Mouse (Mus musculus) embryonic facial prominence, embryonic 10.5 days (tissue): ENCODE measurements around the gene Gnb1. TPM values are rescaled to one million over a fixed set of nuclear protein-coding genes. Genes with fewer than 3 reads are reported as not detected.
"Not testable (repeated sequence)": the region's sequence is repeated elsewhere in the genome, so short reads cannot be mapped to it uniquely, and the experiment has no call there.

Source experiments
- DNase-seq: peaks from one replicate; pipeline ENCODE4 v3.0.0-alpha.2; 2017; ENCODE audit warnings: low spot score
- H3K27ac ChIP-seq: fragments of 300-500 bp; sonication (generic); replicated peaks from 2 replicates; pipeline ENCODE4 v1.5.1; 2016; ENCODE audit warnings: mild to moderate bottlenecking
- H3K27me3 ChIP-seq: fragments of 300-500 bp; sonication (generic); replicated peaks from 2 replicates; pipeline ENCODE4 v1.6.1; 2016; ENCODE audit warnings: low read depth, mild to moderate bottlenecking; ENCODE audit not compliant: poor library complexity, severe bottlenecking
- H3K36me3 ChIP-seq: fragments of 300-500 bp; sonication (generic); replicated peaks from 2 replicates; pipeline ENCODE4 v1.6.1; 2016; ENCODE audit warnings: mild to moderate bottlenecking, moderate library complexity
- H3K4me1 ChIP-seq: fragments of 300-500 bp; sonication (generic); 2 replicates; pipeline ENCODE4 v1.6.1; 2016
- H3K4me3 ChIP-seq: fragments of 300-500 bp; sonication (generic); 2 replicates; pipeline ENCODE4 v1.5.1; 2016; ENCODE audit warnings: mild to moderate bottlenecking, moderate library complexity
- H3K9me3 ChIP-seq: fragments of 300-500 bp; sonication (generic); 2 replicates; pipeline ENCODE4 v1.6.1; 2016; ENCODE audit warnings: mild to moderate bottlenecking
- WGBS: fragments of 180-500 bp; shearing (Covaris S2); methylation state at CpG from one replicate; pipeline ENCODE4 v1.1.7; 2016; 5-methylcytosine and 5-hydroxymethylcytosine counted together
- polyA plus RNA-seq: library from polyadenylated mRNA; unstranded; fragments of >200 nt; fragmentation: Nextera tagmentation; extraction: Ambion mirVana; gene quantifications from 2 replicates; pipeline ENCODE4 v1.2.1, GENCODE M21; 2016

Gnb1 gene
- polyA plus RNA-seq, 1 experiment from 2014 or later, result 655 TPM

DNA sequence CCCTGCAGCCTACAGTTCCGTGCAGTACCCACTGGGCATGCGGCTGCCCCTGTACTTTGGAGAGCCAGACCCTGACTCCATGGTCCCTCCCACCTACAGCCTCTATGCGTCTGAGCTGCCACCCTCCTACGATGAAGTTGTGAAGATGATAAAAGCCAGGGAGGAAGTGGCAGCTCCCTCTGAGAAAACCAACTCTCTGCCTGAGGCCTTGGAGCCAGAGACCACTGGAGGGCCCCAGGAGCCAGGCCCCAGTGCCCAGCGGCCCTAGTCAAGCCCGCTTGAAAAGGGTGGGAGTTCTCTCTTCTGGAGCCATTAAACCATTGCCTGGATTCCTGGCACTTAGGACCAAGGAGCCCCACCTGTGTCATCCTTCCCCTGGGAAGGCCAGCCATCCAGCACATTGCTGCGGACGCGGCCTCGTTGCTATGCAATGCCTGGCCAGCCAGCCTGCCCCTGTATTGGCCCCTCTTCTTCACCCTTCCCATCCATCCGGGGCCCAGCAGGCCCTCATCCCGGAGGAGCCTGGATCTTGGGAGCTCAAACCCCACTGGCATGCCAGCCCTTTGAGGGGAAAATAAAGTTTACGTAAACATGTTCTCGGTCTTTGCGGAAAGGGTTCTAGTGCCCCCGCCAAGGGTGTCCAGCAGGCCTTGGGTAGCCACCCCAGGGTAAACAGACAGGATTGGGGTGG, 20.8 kb upstream of the Gnb1 start:
- Histone ChIP-seq H3K9me3 (no peaks in the 10 kb centered on the region), H3K4me1 (peaks cover 11% of the 10 kb centered on the region), H3K4me3 (no peak overlapping the region), H3K27me3 (peaks cover 47% of the 10 kb centered on the region), H3K27ac (no peak overlapping the region), H3K36me3 (no peaks in the 10 kb centered on the region)
- no peak for DNase-seq
- 88% methylated on average over 16 of the region's 16 CpGs for WGBS

DNA sequence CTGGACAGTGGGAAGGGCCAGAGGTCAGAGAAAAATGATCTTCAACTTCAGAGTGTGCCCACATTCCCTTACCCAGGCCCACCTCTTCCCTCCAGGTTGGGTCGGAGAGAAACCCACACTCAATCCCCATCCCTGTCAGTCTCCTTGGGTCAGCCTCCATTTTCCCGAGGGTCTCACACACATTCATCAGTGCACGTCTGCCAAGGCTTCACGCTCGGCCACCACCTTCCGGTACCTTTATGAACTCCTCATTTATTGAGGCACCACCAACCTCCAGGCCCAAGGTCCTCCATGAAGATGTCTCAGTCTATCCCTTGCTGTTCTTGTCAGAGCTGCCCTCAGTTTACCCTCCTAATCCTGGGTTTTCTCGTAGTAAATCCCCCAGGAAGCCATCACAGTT, 20.2 kb upstream of the Gnb1 start:
- Histone ChIP-seq H3K27ac (no peak overlapping the region), H3K4me3 (no peak overlapping the region), H3K9me3 (no peaks in the 10 kb centered on the region), H3K4me1 (peaks cover 11% of the 10 kb centered on the region), H3K27me3 (peaks cover 47% of the 10 kb centered on the region), H3K36me3 (no peaks in the 10 kb centered on the region)
- WGBS, result 87% methylated on average over 7 of the region's 7 CpGs
- DNase-seq, result no peak

DNA sequence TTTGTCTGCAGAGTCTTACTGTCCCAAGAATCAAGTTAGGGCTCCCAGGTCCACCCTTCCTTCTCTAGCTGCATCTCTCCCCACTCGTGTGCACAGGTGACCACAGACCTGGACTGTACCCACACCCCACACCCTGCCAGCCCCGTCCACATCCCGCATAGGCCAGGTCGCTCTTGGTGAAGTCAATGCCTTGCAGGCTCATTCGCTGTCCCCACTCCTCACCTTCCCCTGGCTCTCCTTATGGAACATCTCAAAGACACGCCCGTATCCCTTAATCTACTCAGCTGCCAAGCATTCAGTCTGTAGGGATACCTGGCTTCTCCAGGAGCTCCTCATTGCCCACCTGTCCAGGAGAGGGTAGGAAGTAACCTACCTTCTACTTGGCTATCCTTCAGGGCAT, 19.8 kb upstream of the Gnb1 start:
- Histone ChIP-seq H3K36me3 (no peaks in the 10 kb centered on the region), H3K9me3 (no peaks in the 10 kb centered on the region), H3K4me3 (no peak overlapping the region), H3K27me3 (peaks cover 47% of the 10 kb centered on the region), H3K4me1 (peaks cover 11% of the 10 kb centered on the region), H3K27ac (no peak overlapping the region)
- 89% methylated on average over 7 of the region's 7 CpGs for WGBS
- DNase-seq, result no peak

DNA sequence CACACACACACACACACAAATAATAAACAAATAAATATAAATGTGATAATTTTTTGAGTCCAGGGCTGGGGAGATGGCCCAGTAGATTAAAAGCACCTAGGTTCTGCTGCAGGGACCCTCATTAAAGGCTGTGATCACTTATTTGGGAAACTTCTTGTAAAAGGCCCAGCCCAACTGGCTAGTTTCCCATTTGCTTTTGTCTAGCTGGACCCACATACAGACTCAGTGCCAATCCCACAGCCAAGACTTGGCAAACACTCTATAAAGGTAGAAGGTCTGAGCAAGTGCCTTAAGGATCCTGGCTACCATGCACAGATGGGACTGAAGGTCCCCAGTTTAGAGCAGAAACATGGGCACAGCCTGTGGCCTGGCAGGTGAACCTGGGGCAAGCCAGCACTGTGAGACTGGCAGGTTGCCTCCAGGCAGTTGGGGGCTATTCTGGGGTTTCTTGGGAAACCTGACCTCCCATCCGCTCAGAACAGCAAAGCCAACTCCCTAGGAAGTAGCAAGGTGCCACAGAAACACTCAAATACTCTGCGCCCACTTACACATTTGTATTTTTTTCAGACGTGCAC, 18.4 kb upstream of the Gnb1 start:
- no peaks in the 10 kb centered on the region for H3K36me3 ChIP-seq
- H3K27ac ChIP-seq, result no peak overlapping the region
- peaks cover 40% of the 10 kb centered on the region for H3K27me3 ChIP-seq
- 77% methylated on average over 3 of the region's 3 CpGs for WGBS
- no peak for DNase-seq
- H3K4me1 ChIP-seq, result peaks cover 11% of the 10 kb centered on the region
- no peak overlapping the region for H3K4me3 ChIP-seq
- no peaks in the 10 kb centered on the region for H3K9me3 ChIP-seq

DNA sequence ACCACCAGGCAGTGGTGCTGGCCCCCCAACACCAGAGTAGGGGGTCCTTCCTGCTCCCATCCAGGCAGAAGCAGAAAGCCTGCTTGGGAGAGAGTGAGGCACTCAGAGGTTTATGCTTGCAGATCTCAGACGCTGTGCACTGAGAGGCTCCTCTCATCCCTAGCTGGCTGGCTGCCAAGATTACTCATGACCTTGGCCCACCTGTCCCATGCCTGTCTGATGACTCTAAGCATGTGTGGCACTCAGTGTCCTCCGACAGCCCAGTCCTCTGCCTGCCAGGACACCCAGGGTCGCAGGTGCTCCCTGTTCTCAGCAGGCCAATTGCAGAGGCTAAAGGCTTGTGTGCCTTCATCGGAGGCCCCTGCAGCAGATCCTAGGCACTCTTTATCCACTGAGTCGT, 17.8 kb upstream of the Gnb1 start:
- peaks cover 35% of the 10 kb centered on the region for H3K27me3 ChIP-seq
- no peaks in the 10 kb centered on the region for H3K36me3 ChIP-seq
- H3K9me3 ChIP-seq, result no peaks in the 10 kb centered on the region
- no peak for DNase-seq
- 72% methylated on average over 5 of the region's 5 CpGs for WGBS
- H3K4me1 ChIP-seq, result peaks cover 11% of the 10 kb centered on the region
- H3K4me3 ChIP-seq, result no peak overlapping the region
- H3K27ac ChIP-seq, result no peak overlapping the region

DNA sequence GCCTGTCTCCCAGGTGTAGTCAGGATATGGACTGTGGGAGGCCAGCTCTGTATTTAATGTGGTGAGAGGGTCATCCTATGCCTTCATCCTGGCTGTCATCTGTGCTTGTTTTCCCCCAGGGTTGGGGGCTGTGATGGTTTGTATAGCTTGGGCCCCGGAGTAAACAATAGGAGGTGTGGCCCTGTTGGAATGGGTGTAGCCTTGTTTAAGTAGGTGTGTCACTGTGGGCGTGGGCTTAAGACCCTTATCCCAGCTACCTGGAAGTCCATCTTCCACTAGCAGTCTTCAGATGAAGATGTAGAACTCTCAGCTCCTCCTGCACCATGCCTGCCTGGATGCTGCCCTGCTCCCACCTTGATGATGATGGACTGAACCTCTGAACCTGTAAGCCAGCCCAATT, 17.4 kb upstream of the Gnb1 start:
- not testable (repeated sequence) for H3K36me3 ChIP-seq, H3K9me3 ChIP-seq, H3K27ac ChIP-seq, H3K4me3 ChIP-seq, H3K4me1 ChIP-seq, DNase-seq
- H3K27me3 ChIP-seq, result peaks cover 30% of the 10 kb centered on the region
- 63% methylated on average over 2 of the region's 2 CpGs for WGBS

DNA sequence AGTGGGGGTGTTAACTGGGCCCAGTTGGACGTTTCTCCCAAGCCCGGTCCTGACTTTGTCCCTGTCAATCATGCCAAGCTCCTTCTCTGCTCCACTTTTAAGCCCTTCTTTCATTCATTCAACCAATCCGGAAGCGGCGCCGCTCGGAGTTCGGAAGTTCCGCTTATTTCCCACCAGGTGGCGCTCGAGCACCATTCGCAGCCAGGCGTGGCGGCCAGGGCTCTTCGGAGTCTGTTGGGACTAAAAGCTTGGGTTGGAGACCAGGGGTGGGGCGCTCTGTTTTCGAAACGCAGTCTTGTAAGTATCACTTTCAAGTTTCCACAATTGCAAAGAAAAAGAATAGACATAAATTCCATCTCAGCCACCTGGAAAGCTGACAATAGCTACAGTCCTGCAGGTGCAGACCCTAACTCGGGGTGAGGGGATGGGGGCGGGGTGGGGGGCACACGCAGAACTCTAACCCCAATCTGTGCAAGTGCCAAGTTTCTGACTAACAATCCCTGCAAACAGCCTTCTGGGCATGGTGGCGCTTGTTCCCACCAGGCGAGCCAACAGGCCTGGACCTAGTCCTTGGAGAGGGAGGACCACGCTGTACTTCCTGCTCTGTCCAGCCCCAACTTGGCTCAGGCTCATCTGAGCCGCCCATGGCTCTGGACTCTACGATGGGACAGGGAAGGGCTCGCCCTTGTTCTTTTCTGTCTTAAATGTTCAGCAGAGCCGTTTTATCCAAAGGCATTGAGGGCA, 9.6 kb upstream of the Gnb1 start:
- H3K4me3 ChIP-seq, result no peak overlapping the region
- 24% methylated on average over 28 of the region's 28 CpGs for WGBS

DNA sequence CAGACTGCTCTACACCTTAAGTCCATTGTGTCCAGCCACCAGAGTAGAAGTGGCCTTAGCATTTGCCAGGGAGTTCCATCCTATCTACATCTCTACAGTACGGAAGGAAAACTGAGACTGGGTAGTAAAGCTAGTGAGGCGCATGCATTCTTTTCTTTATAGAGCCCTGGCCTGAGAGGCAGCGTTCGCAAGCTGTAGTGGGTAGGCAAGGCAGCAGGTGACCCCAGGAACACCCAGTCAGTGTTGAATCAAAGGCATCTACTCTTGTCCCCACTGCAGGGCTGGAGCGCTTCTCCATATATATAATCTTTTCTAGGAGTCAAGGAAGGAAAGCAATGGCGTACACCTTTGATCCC, 9.1 kb upstream of the Gnb1 start:
- 89% methylated on average over 6 of the region's 6 CpGs for WGBS
- no peak for DNase-seq
- no peaks in the 10 kb centered on the region for H3K27me3 ChIP-seq

More for the DNA sequence above, 9.6 kb upstream of the Gnb1 start:
- H3K4me1 ChIP-seq, result peaks cover 7% of the 10 kb centered on the region; the same call in 1 of the 2 replicates
- no peaks in the 10 kb centered on the region for H3K27me3 ChIP-seq
- no peaks in the 10 kb centered on the region for H3K36me3 ChIP-seq
- H3K9me3 ChIP-seq, result no peaks in the 10 kb centered on the region
- DNase-seq, result peak; percentile 88
- H3K27ac ChIP-seq, result no peak overlapping the region

DNA sequence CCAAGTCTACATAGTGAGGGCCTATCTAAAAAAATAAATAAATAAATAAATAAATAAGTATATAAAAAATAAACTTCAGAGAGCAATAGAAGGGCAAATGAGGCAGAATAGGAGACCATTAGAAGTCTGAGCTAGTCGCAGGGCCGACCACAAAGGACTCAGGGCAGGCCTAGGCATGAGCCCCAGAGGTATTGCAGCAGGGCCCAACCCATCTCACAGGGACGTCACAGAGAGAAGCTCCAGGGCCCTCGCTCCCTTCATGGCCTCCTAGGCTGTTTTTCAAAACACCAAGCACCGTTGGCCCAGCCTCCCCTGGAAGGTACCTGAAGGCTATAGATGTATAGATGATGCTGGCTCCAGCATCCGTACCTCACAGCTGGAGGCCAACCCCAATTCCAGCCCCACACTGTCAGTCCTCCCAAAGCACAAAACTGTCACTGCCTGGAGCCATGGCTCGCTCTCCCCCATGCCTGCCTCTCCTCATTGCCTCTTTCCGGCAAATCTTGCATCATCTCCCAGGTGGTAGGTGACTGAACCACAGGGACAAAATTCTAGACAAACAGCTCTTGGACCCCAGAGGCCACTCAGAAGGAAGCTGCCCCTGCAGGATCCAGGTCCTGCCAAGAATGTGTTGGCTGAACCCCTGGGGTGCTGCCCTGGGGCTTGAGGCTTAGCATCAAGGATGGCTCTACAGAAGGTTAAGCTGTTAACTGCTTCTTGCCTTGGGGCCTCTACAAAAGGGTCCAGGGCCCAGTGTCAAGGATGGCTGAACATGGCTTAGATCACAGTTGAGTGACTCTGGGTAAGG, 8.2 kb upstream of the Gnb1 start:
- no peak overlapping the region for H3K4me3 ChIP-seq
- 54% methylated on average over 8 of the region's 8 CpGs for WGBS
- no peaks in the 10 kb centered on the region for H3K9me3 ChIP-seq
- H3K4me1 ChIP-seq, result peaks cover 17% of the 10 kb centered on the region
- DNase-seq, result no peak
- no peak overlapping the region for H3K27ac ChIP-seq
- H3K36me3 ChIP-seq, result no peaks in the 10 kb centered on the region
- H3K27me3 ChIP-seq, result no peaks in the 10 kb centered on the region

More for the DNA sequence above, 9.1 kb upstream of the Gnb1 start:
- no peaks in the 10 kb centered on the region for H3K9me3 ChIP-seq
- H3K36me3 ChIP-seq, result no peaks in the 10 kb centered on the region
- H3K4me1 ChIP-seq, result peaks cover 12% of the 10 kb centered on the region; the same call in 1 of the 2 replicates
- no peak overlapping the region for H3K27ac ChIP-seq
- no peak overlapping the region for H3K4me3 ChIP-seq

DNA sequence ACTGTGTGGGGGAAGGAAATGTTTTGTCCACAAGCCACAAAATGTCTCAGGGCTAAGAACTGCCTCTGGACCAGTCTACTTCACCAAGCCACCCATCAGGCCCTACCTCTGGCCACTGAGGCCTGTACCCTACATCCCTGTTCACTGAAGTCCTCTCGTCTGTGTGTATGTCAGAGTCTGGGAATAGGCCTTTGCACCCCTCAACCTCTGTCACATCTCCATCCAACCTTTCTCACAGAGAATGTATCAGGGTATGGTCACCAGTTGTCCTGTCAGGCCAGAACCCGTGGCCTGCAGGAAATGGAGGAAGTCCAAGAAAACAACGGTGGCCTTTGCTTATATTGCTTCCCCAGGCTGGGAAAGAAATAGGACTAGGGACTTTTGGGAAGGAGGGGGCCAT, 5.6 kb upstream of the Gnb1 start:
- Histone ChIP-seq H3K9me3 (no peaks in the 10 kb centered on the region), H3K4me1 (peaks cover 42% of the 10 kb centered on the region), H3K27ac (no peak overlapping the region), H3K4me3 (no peak overlapping the region), H3K27me3 (no peaks in the 10 kb centered on the region), H3K36me3 (no peaks in the 10 kb centered on the region)
- no peak for DNase-seq
- 81% methylated on average over 3 of the region's 3 CpGs for WGBS

DNA sequence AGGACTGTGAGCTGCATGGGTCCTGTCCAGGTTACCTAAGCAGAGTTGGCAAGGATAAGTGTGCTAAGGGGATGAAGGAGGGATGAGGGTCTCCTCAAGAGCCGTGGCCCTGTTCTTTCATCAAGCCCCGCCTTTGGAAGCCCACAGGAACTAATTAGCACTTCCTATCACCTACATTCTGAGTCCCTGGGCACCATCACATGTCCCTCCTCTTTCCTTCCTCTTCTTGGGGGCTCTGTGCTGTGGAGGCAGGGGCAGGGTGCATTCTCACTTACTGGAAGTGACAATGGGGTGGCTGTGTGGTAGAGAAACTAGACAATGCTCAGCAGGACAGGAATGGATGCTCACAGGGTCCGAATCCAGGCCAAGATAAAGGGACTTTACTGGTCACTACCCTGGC, 3.4 kb upstream of the Gnb1 start:
- no peak for DNase-seq
- H3K9me3 ChIP-seq, result no peaks in the 10 kb centered on the region
- no peaks in the 10 kb centered on the region for H3K27me3 ChIP-seq
- no peaks in the 10 kb centered on the region for H3K36me3 ChIP-seq
- H3K4me3 ChIP-seq, result no peak overlapping the region
- 42% methylated on average over 3 of the region's 3 CpGs for WGBS
- peak overlapping the region; percentile 67 for H3K27ac ChIP-seq
- H3K4me1 ChIP-seq, result peaks cover 45% of the 10 kb centered on the region

DNA sequence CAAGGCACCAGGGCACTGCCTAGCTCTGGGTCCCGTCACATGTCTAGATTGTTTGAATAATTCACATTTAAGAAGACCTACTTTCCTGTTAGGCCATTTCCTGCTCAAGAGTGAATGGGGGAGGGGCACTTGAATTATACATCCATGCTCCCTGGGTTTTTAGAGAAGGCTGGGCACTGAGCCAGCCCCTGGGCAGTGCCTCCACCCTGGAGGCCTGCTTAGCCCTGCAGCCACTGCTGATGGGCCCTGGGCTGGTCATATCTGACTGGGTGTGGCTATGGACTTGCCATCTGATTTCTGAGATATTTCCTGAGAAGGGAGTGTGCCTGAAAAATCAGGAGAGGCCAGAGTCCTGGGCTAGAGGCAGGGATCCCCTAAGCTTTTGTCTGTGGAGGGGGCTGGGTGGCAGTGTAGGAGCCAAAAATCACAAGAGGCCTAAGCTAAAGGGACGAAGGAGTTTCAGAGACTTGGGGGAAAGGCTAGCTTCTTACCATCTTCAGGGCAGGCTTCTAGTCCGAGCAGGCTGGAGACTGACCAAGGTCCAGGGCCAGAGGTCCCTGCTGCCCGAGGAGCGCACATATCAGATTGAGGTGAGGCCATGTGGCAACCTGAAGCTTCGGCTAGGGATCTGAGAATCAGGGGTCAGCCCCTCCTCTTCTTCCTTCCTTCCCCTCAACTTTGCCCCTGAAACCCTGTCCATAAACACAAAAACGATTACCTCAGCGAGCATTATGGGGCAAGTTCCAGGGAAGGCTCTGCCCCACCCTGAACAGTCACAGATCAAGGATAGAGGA, 2.7 kb upstream of the Gnb1 start:
- DNase-seq, result peak; percentile 21
- WGBS, result 76% methylated on average over 8 of the region's 8 CpGs

More for the DNA sequence above, 2.7 kb upstream of the Gnb1 start:
- Histone ChIP-seq H3K36me3 (no peaks in the 10 kb centered on the region), H3K4me1 (peaks cover 52% of the 10 kb centered on the region), H3K27ac (peak overlapping the region; percentile 67), H3K4me3 (peak overlapping the region; percentile 11; the same call in 1 of the 2 replicates), H3K9me3 (no peaks in the 10 kb centered on the region), H3K27me3 (no peaks in the 10 kb centered on the region)
